ENCODE assay signal across 15 mouse cellular contexts in genomic region chr1:180780291-180780690, GRCm38 (mm10).
"Had no signal": no experiment of that assay in that cellular context is flagged by ENCODE, and none has a peak within 500 bp of the region (broad histone marks: within the 10 kb centered on the region; RNA-seq: fewer than 3 reads in every experiment).

No protein-coding gene starts in this region.

- H3K9me3 ChIP-seq: kidney, embryonic 15.5 days; limb, embryonic 12.5 days; limb, embryonic 15.5 days; liver, embryonic 13.5 days had no signal

- DNase-seq: kidney, postnatal 4 days; left cerebral cortex, postnatal 4 days; liver, embryonic 13.5 days; lung, adult 2 months; lung, postnatal 14 days; lung, postnatal 4 days; midbrain, embryonic 14.5 days; thymus, adult 2 months; thymus, postnatal 14 days; thymus, postnatal 4 days had no signal

- H3K27me3 ChIP-seq: kidney, embryonic 15.5 days; limb, embryonic 12.5 days; limb, embryonic 15.5 days; liver, embryonic 13.5 days had no signal

- H3K4me2 ChIP-seq: kidney, embryonic 15.5 days; limb, embryonic 12.5 days; limb, embryonic 15.5 days; liver, embryonic 13.5 days; midbrain, embryonic 11.5 days had no signal

- H3K4me3 ChIP-seq: kidney, embryonic 15.5 days; limb, embryonic 12.5 days; limb, embryonic 15.5 days; liver, embryonic 13.5 days had no signal

- H3K9ac ChIP-seq: kidney, embryonic 15.5 days; limb, embryonic 12.5 days; limb, embryonic 15.5 days; liver, embryonic 13.5 days had no signal

- H3K36me3 ChIP-seq: kidney, embryonic 15.5 days; limb, embryonic 12.5 days; limb, embryonic 15.5 days; liver, embryonic 13.5 days had no signal

- H3K27ac ChIP-seq: kidney, embryonic 15.5 days; limb, embryonic 12.5 days; limb, embryonic 15.5 days; liver, embryonic 13.5 days; stomach, postnatal 0 days had no signal
